Mouse (Mus musculus) retina, embryonic 14.5 days (tissue): ENCODE data around the gene Amz1.

Experiments
- DNase-seq: peaks from one replicate; pipeline ENCODE4 v3.0.0-alpha.2; 2015; ENCODE audit warnings: low spot score

Amz1 gene

DNA sequence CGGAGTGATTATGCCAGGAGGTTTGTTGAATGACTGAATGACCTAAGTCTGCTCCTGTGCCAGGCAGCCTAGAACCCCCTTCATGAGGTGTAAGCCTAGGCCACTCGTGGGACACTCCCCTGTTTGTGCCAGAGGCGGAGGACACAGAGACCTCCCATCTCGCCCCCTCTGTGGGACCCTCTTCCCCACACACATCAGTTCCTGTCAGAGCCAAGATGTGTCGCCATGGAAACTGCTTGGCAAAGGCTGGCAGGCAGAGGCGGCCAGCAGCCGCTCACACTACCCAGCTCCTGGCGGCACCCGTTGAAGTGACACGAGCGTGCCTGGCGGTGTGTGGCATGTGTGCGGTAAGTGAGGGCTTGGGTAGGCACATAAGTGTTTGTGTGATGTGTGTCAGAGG lies at the start of gene Amz1:
Gene Amz1, plus strand, starts transcription at position 306 of the 400 bp plus-strand sequence.
- DNase-seq = no peak

DNA sequence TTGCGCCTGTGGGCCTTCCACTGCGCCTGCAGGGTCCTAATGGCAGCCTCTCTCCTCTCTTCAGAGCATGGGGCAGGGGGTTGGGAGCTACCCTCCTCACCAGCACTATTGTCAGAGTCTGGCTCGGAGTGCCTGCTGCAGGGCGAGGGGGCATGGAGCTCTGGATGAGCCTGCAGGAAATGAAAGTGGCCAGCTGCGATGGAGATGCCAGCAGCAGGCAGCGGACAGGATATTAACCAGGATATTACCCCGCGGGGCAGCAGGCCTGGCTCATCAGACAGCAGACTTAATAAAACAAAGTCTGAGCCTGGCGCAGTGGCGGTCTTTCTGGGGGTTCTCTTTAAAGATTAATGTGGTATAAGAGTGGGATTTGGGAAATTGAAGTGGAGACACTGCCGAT lies 48.8 kb upstream of the Amz1 start:
- no peak for DNase-seq

DNA sequence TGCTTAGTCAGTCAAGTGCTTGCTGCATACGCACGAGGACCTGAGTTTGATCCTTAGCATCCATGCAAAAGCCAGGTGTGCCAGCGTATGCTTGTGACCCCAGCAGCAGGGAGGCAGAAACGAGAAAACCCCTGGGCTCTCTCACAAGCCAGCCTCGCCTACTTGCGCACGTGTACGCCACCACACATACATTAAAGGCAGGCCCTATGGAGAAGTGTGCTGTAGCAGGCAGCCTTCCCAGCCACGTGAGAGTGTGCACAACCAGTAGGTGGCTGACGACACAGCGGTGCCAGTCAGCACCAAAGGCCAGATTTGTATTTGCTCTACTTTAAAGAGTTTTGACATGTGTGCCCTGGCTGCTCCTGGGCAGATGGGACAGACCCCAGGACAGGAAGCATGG lies 48.3 kb upstream of the Amz1 start:
- no peak for DNase-seq

DNA sequence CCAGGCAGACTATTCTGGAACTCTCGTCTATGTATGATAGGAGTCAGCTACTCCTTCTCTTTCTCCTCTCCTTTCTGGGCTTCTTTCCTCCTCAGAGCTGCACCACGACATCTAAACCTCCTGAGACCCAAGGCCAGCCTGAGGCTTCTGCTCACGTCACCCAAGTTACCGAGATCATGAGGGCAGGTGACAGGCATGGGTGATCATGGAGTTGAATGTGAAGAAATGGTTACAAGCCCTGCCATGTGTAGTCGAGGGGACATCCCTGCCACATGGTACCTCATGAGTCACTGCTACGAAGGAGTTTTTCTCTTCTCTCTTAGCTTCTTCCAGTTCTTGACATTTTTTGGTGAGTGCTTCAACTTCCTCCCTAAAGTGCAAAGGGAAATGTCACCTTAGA lies 46.8 kb upstream of the Amz1 start:
- no peak for DNase-seq

GRCm38 (mm10) chr5:140680051-140680450 lies 43.9 kb upstream of the Amz1 start:
- no peak for DNase-seq

- DNase-seq = no peak
These were observed 43.0 kb upstream of the Amz1 start for GRCm38 (mm10) chr5:140680950-140681349.

DNA sequence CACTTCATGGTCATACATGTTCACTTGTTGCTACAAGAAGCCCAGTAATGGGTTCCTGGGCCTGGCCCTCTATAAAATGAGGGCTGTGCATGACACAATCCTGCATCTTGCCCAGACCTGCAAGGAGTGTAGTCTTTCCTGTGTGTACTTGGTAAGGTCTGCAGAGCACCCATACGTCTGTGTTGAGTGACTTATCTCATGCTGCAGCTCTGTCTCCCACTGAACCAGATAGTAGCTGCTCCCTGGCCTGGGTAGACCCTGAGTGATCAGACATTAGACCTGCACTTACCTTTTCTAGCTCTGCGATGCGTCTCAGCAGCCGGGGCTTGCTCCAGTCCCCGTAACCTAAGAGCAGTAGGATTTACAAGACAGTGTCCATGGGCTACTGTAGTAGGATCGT lies 41.8 kb upstream of the Amz1 start:
- no peak for DNase-seq

DNA sequence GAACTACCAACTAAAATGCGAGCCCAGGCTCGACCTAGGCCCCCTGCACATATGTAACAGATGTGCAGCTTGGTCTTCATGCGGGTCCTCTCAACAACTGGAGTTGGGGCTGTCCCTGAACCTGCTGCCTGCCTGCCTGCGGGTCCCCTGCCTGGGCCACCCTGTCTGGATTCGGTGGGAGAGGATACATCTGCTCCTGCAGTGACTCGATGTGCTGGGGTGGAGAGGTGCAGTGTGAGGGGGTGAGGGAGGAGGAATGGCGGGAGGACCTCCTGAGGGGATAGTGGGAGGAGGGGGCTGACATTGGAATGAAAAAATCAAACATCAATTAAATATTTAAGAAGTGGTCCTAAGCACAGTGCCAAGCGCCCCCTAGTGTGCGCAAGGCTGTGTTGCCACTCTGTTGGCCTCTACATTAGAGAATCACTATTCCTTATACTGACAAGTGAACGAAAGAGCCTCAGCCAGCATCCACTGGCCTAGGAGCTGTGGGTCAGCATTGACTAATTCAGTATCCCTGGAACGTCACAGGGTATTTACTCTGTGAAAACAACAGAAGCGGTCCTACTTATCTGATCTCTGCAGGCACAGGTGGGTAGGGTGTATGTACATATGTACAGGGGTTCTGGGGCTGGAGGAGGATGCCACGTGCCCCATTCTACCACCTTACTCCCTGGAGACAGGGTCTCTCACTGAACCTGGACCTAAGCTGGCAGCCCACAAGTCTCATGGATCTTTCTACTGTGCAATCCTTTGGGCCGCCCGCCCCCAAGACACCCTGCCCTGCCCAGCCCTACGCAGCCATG lies 39.4 kb upstream of the Amz1 start:
- DNase-seq = peak; percentile 79

- DNase-seq = no peak
These were observed 35.5 kb upstream of the Amz1 start for GRCm38 (mm10) chr5:140688434-140688833.

GRCm38 (mm10) chr5:140695987-140696386 lies 27.9 kb upstream of the Amz1 start:
- no peak for DNase-seq

- DNase-seq = no peak
These were observed 24.2 kb upstream of the Amz1 start for GRCm38 (mm10) chr5:140699776-140700175.

- DNase-seq = no peak
These were observed 22.3 kb upstream of the Amz1 start for GRCm38 (mm10) chr5:140701661-140702060.

DNA sequence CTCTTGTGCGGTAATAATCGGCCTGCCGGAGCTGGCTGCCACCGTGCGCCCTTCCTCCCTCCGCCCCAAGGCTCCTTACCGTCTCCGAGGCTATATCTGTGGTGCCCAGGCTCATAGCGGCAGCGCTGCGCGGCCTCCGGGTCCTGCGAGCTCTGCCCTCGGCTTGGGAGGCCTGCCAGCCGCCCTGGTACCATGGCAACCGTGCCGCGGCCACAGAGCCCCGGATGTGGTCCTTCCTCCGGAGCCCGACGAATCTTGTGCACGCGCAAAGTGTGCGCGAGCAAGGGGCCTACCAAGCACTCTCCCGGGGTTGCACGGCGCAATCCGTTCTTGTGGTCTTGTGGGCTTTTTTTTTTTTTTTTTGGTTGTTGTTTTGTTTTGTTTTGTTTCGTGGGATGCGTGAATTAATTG lies 21.8 kb upstream of the Amz1 start, which contains the start of gene Iqce:
Gene Iqce, minus strand, starts transcription at position 276 of the 411 bp plus-strand sequence.
- peak; percentile 94 for DNase-seq

- peak; percentile 31 for DNase-seq
These were observed 21.2 kb upstream of the Amz1 start for GRCm38 (mm10) chr5:140702618-140703175.

- DNase-seq = peak; percentile 20
These were observed 20.2 kb upstream of the Amz1 start for GRCm38 (mm10) chr5:140703480-140704377.

DNA sequence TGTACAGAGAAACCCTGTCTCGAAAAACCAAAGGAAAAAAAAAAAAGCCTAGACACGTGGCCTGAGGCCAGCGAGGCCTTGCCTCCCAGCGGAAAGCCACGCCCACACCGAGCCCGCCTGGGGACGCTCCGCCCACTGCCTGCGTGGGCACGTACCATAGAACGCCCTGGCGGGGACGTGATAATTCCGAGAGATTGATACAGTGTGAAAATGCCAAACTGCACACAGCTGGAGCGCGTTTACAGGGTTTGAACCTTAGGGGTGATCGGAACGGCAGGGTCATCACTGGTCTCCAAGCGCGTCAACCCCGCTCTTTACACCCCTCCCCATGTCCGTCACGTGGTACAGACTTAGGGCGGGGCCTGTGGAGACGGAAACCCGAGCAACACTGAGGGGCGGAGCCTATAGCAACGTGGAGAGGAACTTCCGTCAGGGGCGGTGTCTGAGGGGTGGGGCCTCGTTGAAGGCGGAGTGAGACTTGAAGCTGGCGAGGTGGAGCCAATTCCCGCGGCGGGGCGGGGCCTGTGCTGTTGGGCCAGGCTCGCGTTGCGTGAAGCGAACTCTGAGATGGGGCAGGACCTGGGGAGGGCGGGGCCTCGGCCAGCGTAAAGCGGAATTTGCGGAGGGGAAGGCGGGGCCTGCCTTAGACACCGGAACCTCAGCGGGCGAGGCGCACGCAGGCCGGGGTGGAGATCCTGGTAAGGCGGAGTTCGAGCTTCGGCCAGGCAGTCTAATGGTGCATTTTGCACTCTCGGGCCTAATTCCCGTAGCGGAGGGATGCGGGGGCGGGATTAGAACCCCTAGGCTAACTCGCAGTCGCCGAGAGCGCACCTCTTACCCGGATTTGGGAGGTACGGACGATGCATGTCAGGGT lies 19.3 kb upstream of the Amz1 start, which contains the start of gene Brat1:
Gene Brat1, plus strand, starts transcription at position 634 of the 874 bp plus-strand sequence.
- peak; percentile 100 for DNase-seq

DNA sequence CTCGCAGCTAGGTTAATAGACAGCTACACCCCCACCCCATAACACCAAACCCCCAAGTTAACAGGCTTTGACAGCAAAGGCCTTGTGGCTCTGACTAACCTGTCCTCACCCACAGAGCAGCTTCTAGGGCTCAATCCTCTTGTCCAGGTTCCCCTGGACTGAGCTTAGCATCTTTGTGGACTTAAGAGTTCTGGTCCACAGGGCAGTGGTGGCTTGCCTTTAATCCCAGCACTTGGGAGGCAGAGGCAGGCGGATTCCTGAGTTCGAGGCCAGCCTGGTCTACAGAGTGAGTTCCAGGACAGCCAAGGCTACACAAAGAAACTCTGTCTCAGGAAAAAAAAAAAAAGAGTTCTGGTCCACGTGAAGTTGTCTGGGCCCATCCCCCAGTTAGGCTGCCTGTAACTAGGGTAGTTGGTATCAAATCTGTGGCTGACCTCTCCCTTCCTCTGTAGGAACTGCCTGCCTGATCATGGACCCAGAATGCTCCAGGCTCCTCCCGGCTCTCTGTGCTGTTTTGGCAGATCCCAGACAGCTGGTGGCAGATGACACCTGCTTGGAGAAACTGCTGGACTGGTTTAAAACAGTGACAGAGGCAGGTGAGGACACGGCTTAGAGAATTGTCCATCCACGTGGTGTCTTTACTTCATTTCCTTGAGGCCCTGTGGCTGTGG lies 18.3 kb upstream of the Amz1 start:
- DNase-seq = no peak

DNA sequence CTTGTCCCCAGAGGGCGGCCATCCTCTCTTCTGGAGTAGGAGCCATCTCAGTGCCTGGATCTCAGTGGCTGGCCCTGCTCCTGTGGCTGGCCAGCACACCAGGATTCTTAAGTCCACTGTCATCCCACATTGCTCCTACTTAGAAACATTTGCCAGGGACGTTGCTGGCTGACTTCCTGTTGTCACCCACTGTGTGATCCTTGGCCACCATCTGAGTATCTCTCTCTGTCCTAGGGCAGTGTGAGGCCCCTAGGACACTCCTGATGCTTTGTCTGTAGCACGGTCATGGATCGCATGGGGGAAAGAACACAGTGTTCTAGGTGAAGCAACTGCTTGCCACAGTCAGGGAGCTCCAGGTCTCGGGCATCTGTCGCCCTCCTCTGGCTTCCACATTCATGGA lies 13.6 kb upstream of the Amz1 start:
- no peak for DNase-seq

DNA sequence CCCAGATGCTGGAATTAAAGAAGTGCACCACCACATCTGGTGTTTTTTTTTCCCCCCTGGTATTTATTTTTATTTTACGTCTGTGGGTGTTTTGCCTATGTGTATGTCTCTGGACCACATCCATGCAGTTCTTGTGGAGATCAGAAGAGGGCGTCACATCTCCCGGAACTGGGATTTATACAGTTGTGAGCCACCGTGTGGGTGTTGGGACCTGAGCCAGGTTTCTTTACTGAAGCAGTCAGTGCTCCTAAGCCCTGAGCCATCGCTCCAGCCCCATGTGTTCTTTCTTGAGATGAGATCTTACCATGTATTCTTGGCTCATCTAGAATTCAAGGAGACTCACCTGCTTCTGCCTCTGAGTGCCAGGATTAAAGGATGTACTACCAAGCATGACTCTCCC lies 12.9 kb upstream of the Amz1 start:
- DNase-seq = no peak

DNA sequence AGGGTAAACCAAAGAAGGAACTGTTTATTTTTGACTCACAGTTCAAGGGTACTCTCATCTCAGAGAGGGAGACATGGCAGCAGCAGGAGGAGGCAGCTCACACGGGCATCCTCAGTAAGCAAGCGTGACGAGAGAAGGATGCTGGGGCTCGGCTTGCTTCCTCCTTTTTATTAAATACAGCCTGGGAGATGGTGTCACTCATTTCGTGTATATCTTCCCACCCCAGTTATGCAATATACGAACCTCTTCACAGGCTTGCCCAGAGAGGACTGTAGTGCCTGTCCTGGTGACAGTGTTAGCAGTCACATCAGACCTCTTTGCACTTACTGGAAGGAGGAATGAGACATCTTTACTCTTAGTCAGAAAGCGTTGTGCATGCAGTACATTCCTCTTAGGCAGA lies 3.2 kb upstream of the Amz1 start:
- DNase-seq = no peak

DNA sequence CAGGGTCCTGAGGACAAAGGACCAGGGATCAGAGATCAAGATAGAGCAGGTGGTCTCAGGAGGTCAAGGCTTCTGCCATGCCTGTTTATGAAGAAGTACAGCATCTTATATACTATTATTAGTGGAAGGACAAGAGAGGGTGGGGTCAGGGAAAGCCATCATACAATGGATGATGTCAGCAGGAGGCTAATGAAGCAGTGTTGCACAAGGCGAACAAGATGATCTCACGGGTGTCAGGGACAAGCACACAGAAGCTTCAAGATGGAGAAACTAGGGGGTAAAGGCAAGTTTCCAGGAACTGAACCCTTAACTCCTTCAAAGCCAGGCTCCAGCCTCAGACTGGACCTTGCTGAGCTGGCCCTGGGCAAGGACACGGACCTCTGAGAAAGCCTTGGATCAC lies 1.8 kb upstream of the Amz1 start:
- no peak for DNase-seq
